Mouse (Mus musculus): ENCODE results near the gene Gm10392.

Gene Gm10392

DNA sequence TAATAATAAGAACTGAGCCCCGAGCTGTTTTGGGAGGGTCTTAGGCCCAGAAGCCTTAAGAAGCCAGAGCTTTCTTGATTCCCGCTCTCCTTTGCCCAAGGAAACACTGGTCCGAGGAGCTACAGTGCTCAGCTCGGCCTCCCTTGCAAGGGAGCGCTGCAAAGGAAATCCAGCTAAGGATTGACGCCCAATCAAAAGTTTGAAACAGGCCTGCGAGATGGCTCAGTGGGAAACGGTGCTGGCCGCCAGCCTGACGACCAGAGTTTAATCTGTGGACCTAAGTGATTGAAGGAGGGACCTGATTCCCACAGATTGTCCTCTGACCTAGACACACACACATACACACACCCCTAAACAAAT, 5.2 kb downstream of the Gm10392 start:
- TF ChIP-seq GATA4 (IDR thresholded peaks at IDR 0.05; ENCODE audit: insufficient replicate concordance, low read length) = no peak

DNA sequence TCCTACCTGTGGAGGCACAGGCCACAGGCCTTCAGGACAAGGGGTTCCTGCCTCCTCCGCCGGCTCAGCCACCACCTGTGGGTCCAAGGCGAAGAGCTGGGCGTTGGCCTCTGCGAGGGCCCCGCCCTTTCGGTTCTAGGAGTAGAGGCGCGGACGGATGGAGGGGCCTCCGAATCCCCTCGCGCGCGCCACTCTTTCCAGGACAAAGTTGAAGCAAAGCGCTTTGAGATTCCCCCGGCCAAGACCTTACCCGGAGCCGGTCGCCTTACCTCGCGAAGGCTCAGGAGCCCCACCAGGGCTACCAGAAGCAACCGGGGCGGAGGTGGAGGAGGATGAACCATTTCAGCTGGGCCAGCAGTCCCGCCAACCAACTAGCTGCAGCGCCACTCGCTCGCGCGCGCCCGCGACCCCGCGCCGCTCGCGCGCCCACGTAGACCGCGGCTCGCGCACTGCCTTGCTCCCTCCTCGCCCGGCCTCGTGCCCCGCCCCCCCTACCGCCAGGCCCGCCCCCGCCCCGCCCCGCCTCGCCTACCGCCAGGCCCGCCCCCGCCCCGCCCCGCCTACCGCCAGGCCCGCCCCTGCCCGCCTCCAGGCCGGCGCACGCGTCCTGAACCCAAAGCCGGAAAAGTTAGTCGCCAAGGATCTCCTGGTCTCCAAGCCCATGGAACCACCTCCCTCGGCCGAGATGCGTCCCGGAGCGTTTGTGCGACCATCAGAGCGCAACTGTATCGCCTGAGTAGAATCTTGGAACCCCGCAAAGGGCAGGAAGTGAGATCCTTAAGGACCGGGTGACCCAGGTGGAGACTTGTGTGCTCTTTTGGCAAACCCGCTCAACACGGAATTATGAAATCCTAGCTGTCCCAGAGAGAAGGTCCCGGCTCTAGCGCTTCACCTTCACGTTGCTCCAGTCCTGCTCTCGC, 5.8 kb downstream of the Gm10392 start:
- no peak; the same call in 1 of the 2 replicates for TF ChIP-seq GATA4 (IDR thresholded peaks at IDR 0.05; ENCODE audit: insufficient replicate concordance, low read length)

GRCm38 (mm10) chr11:77511336-77511735, 7.7 kb downstream of the Gm10392 start:
- no peak for TF ChIP-seq GATA4 (IDR thresholded peaks at IDR 0.05; ENCODE audit: insufficient replicate concordance, low read length)

DNA sequence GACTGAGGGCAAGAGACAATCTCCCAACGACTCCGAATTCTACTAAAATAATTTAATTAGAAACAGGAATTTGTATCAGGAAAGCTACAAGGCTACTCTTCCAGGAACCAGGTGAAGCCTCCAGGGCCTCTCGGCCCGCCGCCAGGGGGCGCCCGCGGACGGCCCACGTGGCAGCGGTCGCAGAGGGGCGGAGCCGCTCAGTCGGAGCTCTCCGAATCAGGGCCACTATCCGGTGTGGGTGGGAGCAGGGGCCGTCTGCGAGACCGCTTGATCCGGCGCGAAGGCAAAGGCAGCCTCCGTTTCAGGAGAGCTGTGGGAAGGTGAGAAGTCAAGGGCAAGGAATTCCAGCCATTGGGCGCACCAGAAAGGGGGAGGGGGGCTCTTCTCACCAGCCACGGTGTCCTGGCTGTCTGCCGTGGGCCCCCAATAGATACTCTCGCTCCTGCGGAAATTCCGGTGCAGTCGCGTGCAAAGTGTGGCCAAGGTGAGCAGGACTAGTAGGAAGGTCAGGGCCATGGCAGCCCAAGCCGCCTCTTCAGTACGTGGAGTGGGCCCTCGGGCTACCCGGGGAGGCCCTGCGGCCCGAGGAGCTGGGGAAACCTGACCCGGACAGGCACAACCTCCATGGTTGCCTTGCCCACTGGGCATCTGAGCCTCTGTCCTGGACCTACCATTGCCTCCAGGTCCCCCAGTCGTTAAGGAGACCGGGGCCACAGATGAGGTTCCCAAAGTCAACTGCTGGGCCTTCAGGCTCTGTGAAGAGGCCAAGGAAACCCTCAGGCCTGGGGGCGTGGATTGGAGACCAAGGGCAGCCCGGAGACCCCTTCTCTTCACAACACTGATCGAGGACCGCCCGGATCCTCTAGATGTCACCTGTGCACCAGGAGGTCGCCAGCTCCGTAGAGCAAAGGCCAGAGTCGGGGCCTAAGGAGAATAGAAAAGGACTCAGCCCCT, 10.7 kb downstream of the Gm10392 start:
- no peak for TF ChIP-seq GATA4 (IDR thresholded peaks at IDR 0.05; ENCODE audit: insufficient replicate concordance, low read length)

DNA sequence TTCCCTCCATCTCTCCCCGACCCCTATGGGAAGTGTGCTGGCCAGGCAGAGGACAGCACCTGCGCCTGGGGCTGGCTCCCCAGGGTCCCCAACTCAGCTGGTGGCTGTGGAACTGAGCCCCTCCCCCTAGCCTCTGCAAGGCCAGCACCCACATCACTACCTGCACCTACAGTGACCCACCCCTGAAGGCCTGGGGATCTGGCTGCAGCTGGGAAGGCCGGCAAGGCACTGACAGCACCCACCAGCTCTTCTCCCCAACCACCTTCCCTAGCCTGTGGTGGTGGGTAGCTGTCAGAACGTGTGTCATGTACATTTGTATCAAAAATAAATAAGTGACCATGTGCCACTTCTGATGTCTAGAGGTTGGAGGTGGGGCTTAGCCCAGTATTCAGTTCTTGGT, 11.6 kb downstream of the Gm10392 start:
- TF ChIP-seq GATA4 (IDR thresholded peaks at IDR 0.05; ENCODE audit: insufficient replicate concordance, low read length) = no peak

GRCm38 (mm10) chr11:77506941-77507340, 12.1 kb downstream of the Gm10392 start:
- TF ChIP-seq GATA4 (IDR thresholded peaks at IDR 0.05; ENCODE audit: insufficient replicate concordance, low read length) = no peak

DNA sequence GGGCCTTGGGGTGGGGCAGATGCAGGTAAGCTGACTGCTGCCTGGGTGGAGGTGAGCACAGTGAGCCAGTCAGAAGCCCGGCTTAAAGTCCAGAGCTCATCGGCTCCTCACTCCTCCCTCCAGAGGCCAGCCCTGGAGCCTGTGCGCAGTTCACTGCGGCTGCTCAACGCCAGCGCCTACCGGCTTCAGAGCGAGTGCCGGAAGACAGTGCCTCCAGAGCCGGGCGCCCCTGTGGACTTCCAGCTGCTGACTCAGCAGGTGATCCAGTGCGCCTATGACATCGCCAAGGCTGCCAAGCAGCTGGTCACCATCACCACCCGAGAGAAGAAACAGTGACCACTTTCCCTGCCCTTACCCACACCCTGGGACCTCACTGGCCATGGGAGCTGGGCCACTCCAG, 12.7 kb downstream of the Gm10392 start:
- no peak for TF ChIP-seq GATA4 (IDR thresholded peaks at IDR 0.05; ENCODE audit: insufficient replicate concordance, low read length)

DNA sequence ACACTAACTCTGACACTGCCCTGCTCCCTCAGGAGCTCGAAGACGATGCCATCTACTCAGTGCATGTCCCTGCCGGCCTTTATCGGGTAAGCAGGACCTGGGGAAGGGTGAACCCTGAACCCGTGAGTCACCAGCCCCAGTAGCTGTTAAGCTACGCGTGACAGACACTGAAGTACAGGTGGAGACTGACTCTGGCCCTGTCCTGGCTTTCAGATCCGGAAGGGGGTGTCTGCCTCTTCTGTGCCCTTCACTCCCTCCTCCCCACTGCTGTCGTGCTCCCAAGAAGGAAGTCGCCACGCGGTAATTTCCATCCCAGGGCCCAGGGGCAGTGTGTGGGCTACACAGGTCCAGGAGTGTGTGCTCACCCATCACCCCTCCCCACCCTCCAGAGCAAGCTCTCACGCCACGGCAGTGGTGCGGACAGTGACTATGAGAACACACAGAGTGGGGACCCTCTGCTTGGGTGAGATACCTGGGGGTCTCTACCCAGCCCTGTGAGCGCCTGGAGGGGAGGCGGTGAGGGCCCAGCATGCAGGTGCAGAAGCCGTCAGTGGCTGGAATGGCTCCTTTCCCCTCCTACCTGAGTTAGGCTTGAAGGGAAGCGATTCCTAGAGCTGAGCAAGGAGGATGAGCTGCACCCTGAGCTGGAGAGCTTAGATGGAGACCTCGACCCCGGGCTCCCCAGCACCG, 13.6 kb downstream of the Gm10392 start:
- no peak for TF ChIP-seq GATA4 (IDR thresholded peaks at IDR 0.05; ENCODE audit: insufficient replicate concordance, low read length)

DNA sequence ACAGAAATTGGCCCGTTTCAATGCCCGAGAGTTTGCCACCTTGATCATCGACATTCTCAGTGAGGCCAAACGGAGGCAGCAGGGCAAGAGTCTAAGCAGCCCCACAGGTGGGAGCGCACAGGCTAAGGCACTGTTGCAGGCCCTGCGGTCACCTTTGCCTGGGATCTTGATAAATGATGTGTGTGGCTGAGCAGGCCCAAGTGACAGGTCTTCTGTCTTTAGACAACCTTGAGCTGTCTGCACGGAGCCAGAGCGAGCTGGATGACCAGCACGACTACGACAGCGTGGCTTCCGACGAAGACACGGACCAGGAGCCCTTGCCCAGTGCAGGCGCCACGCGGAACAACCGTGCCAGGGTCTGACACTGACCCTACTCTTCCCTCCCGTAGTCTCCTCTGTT, 14.6 kb downstream of the Gm10392 start:
- TF ChIP-seq GATA4 (IDR thresholded peaks at IDR 0.05; ENCODE audit: insufficient replicate concordance, low read length) = no peak

GRCm38 (mm10) chr11:77503511-77503910, 15.5 kb downstream of the Gm10392 start:
- TF ChIP-seq GATA4 (IDR thresholded peaks at IDR 0.05; ENCODE audit: insufficient replicate concordance, low read length) = no peak

GRCm38 (mm10) chr11:77502481-77502880, 16.5 kb downstream of the Gm10392 start:
- TF ChIP-seq GATA4 (IDR thresholded peaks at IDR 0.05; ENCODE audit: insufficient replicate concordance, low read length) = no peak

DNA sequence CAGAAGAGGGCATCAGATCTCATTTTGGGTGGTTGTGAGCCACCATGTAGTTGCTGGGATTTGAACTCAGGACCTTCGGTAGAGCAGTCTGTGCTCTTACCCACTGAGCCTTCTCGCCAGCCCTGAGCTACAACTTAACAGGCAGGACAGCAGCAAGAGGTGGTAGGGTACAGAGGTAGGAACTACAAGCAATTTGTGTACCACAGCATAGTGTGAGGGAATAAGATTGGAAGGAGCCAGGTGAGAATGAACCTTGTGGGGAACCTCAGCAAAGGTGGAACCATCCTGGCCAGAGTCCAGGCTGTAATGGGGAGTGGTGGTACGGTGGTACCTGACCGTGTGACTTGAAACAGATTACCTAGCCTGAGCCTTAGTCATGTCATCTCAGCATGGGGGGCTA, 17.0 kb downstream of the Gm10392 start:
- no peak for TF ChIP-seq GATA4 (IDR thresholded peaks at IDR 0.05; ENCODE audit: insufficient replicate concordance, low read length)

GRCm38 (mm10) chr11:77501392-77501791, 17.6 kb downstream of the Gm10392 start:
- no peak for TF ChIP-seq GATA4 (IDR thresholded peaks at IDR 0.05; ENCODE audit: insufficient replicate concordance, low read length)

- TF ChIP-seq GATA4 (IDR thresholded peaks at IDR 0.05; ENCODE audit: insufficient replicate concordance, low read length) = no peak
These were observed 18.4 kb downstream of the Gm10392 start for GRCm38 (mm10) chr11:77500361-77501325.
